Mouse (Mus musculus) urinary bladder, postnatal 25 days (tissue): Measurements from ENCODE around the gene Vmn2r55.
"Not testable (repeated sequence)": the region's sequence is repeated elsewhere in the genome, so short reads cannot be mapped to it uniquely, and the experiment has no call there.

Experiments
- DNase-seq: peaks from one replicate; pipeline ENCODE4 v3.0.0; 2022; ENCODE audit warnings: low spot score

The Vmn2r55 gene

DNA sequence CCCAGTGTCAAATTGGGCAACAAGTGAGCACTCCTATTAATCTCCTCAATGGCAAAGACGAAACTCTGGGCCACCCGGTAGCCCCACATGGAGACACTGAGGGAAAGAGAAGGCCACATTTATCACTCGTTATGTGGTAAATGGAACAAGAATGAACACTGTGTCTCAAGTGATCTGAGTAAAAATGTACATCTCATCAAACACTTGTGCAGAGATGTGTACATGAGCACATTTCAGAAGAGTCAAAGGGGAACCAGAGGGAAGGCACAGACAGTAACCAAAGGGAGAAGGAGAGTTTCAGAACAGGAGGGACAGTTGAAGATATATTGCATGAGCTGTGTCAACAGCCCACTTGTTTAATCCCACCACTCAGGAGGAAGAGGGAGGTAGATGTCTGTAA lies at the start of gene Vmn2r55:
TSS of gene Vmn2r55 (minus strand) at position 101 of the 400 bp plus-strand sequence.
- DNase-seq = not testable (repeated sequence)

DNA sequence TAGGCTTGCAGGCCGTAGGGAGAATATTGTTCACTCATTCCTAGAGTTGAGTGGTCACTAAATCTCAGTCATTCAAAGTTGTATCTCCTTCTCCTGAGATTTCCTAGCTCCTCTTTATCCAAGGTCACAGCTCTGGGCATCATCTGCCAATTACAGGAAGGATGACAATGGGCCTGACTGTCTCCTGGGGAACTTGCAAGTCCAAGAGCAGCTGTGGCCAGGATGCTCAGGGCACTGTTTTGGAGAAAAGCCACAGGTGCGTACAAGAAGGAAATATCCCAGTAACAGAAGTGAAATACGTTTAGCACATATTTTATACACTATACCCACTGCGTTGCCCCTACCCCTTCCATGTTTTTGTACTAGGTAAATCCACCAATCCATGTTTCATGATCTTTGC lies 44.6 kb downstream of the Vmn2r55 start, which contains the start of gene Vmn2r54:
TSS of gene Vmn2r54 (minus strand) at position 101 of the 400 bp plus-strand sequence.
- not testable (repeated sequence) for DNase-seq

DNA sequence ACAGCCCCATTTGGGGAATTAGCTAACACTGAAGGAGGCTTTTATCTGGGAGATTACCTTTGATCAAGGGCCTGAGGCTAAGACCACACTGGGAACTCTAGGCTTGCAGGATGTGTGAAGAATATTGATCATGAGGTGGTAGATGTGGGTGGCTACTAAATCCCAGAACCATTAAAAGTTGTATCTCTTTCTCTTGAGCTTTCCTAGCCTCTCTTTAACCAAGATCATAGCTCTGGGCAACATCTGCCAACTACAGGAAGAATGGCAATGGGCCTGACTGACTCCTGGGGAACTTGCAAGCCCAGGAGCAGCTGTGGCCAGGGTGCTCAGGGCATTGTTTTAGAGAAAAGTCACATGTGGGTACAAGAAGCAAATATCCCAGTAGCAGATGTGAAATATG lies 76.1 kb downstream of the Vmn2r55 start, which contains the start of gene Vmn2r53:
TSS of gene Vmn2r53 (minus strand) at position 101 of the 400 bp plus-strand sequence.
- DNase-seq = no peak
